Mouse (Mus musculus) neutrophil, adult 5-6 weeks (primary cell): ENCODE measurements around the gene A4galt. TPM values are rescaled to one million over a fixed set of nuclear protein-coding genes. Genes with fewer than 3 reads are reported as not detected.
"Not testable (repeated sequence)": the region's sequence is repeated elsewhere in the genome, so short reads cannot be mapped to it uniquely, and the experiment has no call there.

Experiments used
- ATAC-seq: fragments of 151-379, 151-347 bp; 2 replicates; pipeline ENCODE4 v1.8.0; 2017; ENCODE audit warnings: mild to moderate bottlenecking, moderate TSS enrichment; ENCODE audit not compliant: insufficient number of reproducible peaks, poor library complexity, low FRiP score, severe bottlenecking; ENCODE audit errors: extremely low read depth
- total RNA-seq: library from RNA; stranded (forward); fragments of 200-1000 nt; gene quantifications from 2 replicates; pipeline ENCODE4 v1.2.3, GENCODE M21; 2017

A4galt gene
- not detected in 2 replicates for total RNA-seq

DNA sequence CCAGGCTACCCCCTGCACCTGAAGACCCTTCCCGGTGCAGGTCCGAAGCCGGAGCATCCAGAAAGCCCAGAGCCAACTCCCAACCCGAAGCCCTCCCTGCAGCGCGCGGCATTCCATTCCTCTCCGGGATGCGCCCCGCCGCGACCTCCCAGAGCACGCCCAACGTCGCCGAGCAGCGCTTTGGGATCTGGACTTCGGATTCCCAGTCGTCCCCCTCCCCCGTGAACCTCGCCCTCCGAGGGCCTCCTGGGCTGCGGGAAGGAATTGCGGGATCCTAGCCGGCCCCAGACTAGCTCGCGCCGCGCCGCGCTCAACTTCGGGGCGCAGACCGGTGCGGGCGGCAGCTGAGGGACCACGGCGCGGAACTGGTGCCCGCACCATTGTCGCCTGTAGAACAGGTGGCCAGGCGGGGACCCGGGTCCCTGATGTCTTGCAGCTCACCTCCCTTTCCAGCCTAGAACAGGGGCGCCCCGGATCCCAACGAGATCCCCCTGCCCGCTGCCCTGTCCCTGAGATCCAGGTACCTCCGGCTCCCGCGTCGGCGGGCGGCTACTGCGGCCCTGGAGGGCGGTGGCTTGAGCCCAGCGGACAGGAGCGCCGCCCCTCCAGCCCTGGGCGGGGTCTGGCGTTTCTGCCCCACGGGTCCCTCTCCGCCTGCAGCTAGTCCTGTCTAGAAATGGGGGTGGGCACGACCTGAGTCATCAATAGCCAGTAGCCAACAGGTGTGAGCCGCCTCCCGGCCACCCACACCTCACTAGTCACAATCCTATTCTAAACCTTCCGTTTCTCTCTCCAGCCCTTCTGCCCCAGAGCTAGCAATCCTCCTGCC is at the start of gene A4galt:
TSS of gene A4galt (minus strand) at position 599 of the 829 bp plus-strand sequence.
- no peak for ATAC-seq

- no peak for ATAC-seq
Measured at GRCm38 (mm10) chr15:83299916-83300582, 48.5 kb upstream of the A4galt start.

DNA sequence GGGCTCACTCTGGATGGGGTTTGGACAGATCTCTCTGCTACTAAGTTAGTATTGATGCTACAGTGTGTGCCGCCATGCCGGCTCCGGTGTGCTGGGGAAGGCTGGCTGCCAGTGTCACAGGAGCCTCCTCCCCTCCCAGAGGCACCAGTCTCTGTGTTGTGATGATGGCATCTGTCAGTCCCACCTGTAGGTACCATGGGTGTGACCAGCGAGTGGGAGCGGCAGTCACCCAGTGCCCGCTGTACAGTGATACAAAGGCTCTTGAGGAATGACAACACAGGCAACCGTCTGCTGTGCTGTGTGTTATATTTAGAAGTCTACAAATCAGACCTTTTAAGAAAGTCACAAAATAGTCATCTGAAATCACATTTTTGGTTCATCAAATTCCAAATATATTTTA is 47.9 kb upstream of the A4galt start:
- ATAC-seq: no peak

- no peak for ATAC-seq
Measured at GRCm38 (mm10) chr15:83298810-83299209, 47.2 kb upstream of the A4galt start.

- ATAC-seq: no peak
Measured at GRCm38 (mm10) chr15:83298313-83298712, 46.7 kb upstream of the A4galt start.

- no peak for ATAC-seq
Measured at GRCm38 (mm10) chr15:83296771-83297311, 45.3 kb upstream of the A4galt start.

DNA sequence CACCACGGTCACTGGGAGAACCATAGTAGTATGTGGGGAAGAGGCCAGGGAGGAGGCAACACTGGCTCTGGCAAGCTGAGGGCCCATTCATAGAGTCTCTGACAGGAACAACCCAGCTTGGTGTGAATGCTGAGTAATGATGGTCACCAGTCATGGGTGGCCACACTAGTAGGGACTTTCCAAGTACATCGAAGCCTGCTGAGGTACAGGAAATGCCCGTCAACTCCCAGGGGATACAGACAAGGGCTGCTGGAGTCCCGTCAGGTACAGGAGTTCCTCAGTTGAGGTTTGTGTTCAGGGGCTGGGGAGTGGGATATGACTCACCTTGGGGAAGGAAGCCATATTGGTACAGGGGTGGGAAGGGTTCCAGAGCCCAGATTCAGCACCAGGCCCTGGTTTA is 44.5 kb upstream of the A4galt start:
- ATAC-seq: no peak

- no peak for ATAC-seq
Measured at GRCm38 (mm10) chr15:83294954-83295353, 43.4 kb upstream of the A4galt start.

GRCm38 (mm10) chr15:83293706-83294645 is 42.4 kb upstream of the A4galt start:
- ATAC-seq: no peak

- no peak for ATAC-seq
Measured at GRCm38 (mm10) chr15:83293144-83293543, 41.6 kb upstream of the A4galt start.

- ATAC-seq: no peak
Measured at GRCm38 (mm10) chr15:83292261-83293056, 40.9 kb upstream of the A4galt start.

DNA sequence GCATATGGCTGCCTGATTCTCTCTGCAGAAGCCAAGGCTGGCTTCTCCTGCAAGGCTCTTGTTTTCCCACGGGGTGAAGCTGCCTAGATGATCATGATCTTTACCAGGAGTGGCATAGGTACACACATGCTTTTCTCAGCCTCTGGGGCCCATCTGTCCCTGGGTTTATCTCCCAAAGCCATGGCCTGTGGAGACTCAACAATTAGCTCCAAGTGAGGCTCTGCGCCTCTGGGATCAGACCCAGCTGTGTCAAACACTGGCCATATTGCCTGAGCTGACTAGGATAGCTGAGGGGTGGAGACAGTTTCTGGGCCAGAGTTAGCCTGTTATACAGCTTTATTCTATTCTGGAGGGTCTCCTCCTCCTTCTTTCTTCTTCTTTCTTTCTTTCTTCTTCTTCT is 39.3 kb upstream of the A4galt start:
- ATAC-seq: no peak

- no peak for ATAC-seq
Measured at GRCm38 (mm10) chr15:83284828-83285227, 33.3 kb upstream of the A4galt start.

GRCm38 (mm10) chr15:83282397-83282796 is 30.8 kb upstream of the A4galt start:
- no peak for ATAC-seq

DNA sequence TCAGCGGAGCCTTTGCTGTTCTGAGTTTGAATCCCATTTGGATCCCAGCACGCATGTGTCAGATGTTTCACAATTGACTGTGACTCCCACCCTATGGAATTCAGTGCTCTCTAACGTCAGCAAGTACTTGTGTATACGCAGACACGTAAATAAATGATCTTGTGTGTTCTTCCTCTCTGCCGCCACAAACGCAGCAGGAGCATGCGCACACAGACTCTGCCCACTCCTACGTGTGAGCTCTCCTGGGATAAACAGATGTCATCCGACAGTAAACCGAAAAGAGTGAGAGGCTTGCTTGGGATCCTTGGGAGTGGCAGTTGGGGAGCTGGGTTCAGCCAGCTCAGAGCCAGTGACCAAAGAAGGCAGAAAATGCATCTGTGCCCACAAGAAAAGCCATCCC is 29.7 kb upstream of the A4galt start:
- ATAC-seq: no peak

- no peak for ATAC-seq
Measured at GRCm38 (mm10) chr15:83278579-83278978, 27.0 kb upstream of the A4galt start.

GRCm38 (mm10) chr15:83277451-83277850 is 25.9 kb upstream of the A4galt start:
- ATAC-seq: no peak

- not testable (repeated sequence) for ATAC-seq
Measured at GRCm38 (mm10) chr15:83274237-83274636, 22.7 kb upstream of the A4galt start.
